Mouse (Mus musculus) small intestine, adult 2 months (tissue): ENCODE results near the gene Fgr. TPM values are rescaled to one million over a fixed set of nuclear protein-coding genes. Genes with fewer than 3 reads are reported as not detected.

Experiments
- H3K27ac ChIP-seq: fragments of 200-500 bp; 2 replicates; pipeline ENCODE4 v1.5.1; 2012; ENCODE audit warnings: low read depth, low read length, control low read depth, inconsistent platforms; ENCODE audit not compliant: insufficient read depth
- H3K27me3 ChIP-seq: fragments of 200-500 bp; 2 replicates; pipeline ENCODE4 v1.6.1; 2012; ENCODE audit warnings: mild to moderate bottlenecking, moderate library complexity, low read length, inconsistent platforms; ENCODE audit not compliant: control insufficient read depth, insufficient read depth
- H3K36me3 ChIP-seq: fragments of 200-500 bp; 2 replicates; pipeline ENCODE4 v1.6.1; 2012; ENCODE audit warnings: mild to moderate bottlenecking, low read length, control low read depth, inconsistent platforms; ENCODE audit not compliant: control insufficient read depth, insufficient read depth
- H3K4me1 ChIP-seq: fragments of 200-500 bp; 2 replicates; pipeline ENCODE4 v1.6.1; 2012; ENCODE audit warnings: low read length, inconsistent platforms, mixed read lengths; ENCODE audit not compliant: control insufficient read depth, insufficient read depth, insufficient read length
- H3K4me3 ChIP-seq: fragments of 200-500 bp; 2 replicates; pipeline ENCODE4 v1.5.1; 2012; ENCODE audit warnings: low read depth, mild to moderate bottlenecking, control low read depth, inconsistent platforms, low read length, moderate library complexity
- CTCF ChIP-seq: fragments of 200-500 bp; IDR thresholded peaks from 2 replicates; pipeline ENCODE4 v1.5.1; 2012; ENCODE audit warnings: low read depth, mild to moderate bottlenecking, control low read depth, inconsistent platforms, low read length, moderate library complexity, mixed read lengths; ENCODE audit not compliant: insufficient replicate concordance, insufficient read length; ENCODE audit errors: extremely low read depth
- POLR2A ChIP-seq: fragments of 200-500 bp; IDR thresholded peaks from 2 replicates; pipeline ENCODE4 v1.6.1; 2012; ENCODE audit warnings: low read depth, mild to moderate bottlenecking, control low read depth, inconsistent platforms, low read length, moderate library complexity
- WGBS: fragments of 180-500 bp; shearing (Covaris S2); methylation state at CpG from one replicate; pipeline ENCODE4 v1.1.7; 2018; 5-methylcytosine and 5-hydroxymethylcytosine counted together
- polyA plus RNA-seq: library from polyadenylated mRNA; depleted of rRNA; stranded (reverse); fragments of >200 nt; gene quantifications from 2 replicates; pipeline ENCODE4 v1.2.3, GENCODE M21; 2012

Fgr gene
- polyA plus RNA-seq, 1 experiment: 3.8 TPM

DNA sequence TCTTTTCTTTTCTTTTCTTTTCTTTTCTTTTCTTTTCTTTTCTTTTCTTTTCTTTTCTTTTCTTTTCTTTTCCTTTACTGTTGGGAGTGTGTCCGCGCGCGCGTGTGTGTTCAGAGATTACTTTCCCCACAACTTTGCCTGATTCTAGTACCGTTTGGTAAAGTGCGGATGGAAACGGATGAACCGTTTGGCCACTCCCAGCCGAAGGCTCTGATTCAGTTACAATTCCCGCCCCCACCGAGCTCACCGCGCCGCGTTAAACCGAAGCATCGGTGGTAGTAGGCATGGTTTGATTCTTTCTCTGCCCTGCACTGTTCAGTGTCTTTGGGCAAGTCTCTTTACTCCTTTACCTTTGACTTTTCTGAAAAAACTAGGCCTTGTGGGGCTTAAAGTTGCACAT, 65.9 kb downstream of the Fgr start:
- Histone ChIP-seq H3K27me3 (0 out of 2 replicates have a peak, but pooled peaks cover 3% of the 10 kb centered on the region), H3K27ac (no peak overlapping the region), H3K4me1 (peaks cover 18% of the 10 kb centered on the region), H3K36me3 (no peaks in the 10 kb centered on the region), H3K4me3 (no peak overlapping the region)
- WGBS: 86% methylated on average over 18 of the region's 18 CpGs
- no peak for TF ChIP-seq CTCF
- no peak for TF ChIP-seq POLR2A

DNA sequence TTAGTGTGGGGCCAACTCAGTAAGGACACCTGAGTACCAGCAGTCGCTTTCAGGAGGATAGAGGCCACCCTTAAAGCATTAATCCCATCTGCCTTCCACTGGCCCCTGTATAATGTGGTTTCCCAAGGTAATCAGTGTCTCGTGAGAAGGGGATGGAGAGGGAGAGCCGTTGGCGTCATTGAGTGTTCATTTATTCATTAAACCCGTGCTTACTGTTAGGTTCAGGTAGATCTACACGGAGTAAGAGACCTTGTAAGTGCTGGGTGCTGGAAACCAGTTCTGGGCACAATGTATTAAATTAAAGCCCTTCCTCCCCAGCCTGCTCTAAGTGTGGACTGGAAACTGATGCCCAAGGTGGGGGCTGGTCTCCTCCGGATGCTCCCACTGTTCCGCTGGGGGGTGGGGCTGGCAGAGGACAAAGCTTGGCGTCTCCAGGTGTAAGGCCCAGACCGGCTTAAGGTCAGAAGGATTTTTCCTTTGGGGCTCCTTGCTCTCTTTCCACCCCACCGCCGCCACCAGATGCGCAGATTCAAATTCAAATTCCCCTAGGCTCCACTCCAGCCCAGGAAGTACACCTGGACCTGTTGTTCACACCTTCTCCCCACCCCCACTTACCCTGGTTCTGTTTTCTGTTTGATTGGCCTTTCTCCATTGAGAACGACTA, 66.5 kb downstream of the Fgr start:
- Histone ChIP-seq H3K36me3 (no peaks in the 10 kb centered on the region), H3K27me3 (0 out of 2 replicates have a peak, but pooled peaks cover 3% of the 10 kb centered on the region), H3K27ac (no peak overlapping the region), H3K4me1 (peaks cover 13% of the 10 kb centered on the region), H3K4me3 (no peak overlapping the region)
- WGBS: 93% methylated on average over 14 of the region's 14 CpGs
- TF ChIP-seq CTCF (no peak), POLR2A (no peak)

DNA sequence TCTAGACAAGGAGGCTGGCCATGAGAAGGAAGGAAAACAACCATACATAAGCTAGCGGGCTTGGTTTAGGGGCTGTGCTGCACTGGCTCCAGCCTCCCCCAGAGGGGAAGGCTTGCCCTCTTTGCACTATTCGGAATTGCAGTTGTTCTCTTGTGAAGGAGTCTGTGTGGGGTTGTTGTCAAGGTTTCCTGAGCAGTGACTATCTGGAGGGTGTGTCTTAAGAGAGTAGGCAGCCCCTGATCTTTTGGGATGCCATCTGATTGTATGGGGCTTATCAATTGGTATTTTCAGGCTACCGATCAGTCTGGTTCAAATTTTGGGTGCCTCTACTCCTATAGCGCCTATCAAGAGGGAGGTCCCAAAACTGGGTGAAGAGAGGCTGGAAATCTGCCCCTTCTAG, 68.3 kb downstream of the Fgr start:
- WGBS: 75% methylated on average over 4 of the region's 4 CpGs
- no peak overlapping the region for H3K4me3 ChIP-seq
- H3K27me3 ChIP-seq: 0 out of 2 replicates have a peak, but pooled peaks cover 3% of the 10 kb centered on the region
- TF ChIP-seq POLR2A (no peak), CTCF (no peak)
- H3K4me1 ChIP-seq: peaks cover 27% of the 10 kb centered on the region
- no peaks in the 10 kb centered on the region for H3K36me3 ChIP-seq
- no peak overlapping the region for H3K27ac ChIP-seq

DNA sequence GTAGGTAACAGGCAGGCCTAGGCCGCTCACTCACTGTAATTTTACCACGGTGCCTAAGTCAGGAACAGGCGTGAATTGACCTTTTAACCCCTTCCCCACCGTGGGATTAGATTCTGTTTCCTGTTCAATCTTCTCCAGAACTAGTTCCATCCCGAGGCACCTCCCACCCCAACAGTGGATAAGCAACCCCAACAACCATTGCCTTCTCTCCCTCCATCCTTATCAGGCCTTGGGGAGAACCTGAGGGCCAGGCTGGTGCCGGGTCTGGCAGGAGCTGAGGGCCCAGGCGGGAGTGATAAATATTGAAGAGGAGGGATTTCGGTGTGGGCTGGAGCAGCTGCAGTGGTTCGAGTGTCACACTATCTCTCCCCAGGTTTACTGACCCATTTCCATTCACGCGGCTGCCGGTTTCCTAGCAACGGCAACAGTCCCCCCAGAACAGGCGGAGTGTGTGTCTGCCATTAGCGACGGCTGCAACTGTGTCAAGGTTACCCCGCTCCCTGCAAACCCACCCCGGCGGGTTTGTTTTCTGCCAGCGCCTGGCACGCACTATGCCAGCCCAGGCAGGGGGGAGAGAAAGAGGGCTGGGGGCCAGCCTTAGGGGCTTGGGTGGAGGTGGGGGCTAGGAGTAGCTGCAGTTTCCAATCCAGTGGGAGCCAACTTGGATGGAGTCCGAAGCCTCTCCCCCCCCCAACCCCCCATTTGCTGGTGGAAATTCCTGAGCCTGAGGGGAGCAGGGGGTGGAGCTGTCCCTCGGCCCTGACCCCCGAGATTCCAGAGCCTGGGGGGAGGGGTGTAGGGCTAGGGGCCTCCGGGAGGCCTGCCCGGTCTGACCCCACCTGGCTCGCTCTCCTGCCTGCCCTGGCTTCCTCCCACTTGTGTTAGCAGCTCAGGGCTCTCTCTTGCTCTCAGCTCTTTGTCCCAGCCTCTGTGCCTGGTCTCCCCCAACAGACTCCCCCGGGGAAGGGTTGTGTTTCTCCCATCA, 69.0 kb downstream of the Fgr start:
- TF ChIP-seq CTCF (no peak), POLR2A (no peak)
- Histone ChIP-seq H3K4me1 (peaks cover 30% of the 10 kb centered on the region), H3K4me3 (no peak overlapping the region), H3K36me3 (no peaks in the 10 kb centered on the region), H3K27ac (no peak overlapping the region), H3K27me3 (0 out of 2 replicates have a peak, but pooled peaks cover 3% of the 10 kb centered on the region)
- WGBS: 56% methylated on average over 28 of the region's 28 CpGs

DNA sequence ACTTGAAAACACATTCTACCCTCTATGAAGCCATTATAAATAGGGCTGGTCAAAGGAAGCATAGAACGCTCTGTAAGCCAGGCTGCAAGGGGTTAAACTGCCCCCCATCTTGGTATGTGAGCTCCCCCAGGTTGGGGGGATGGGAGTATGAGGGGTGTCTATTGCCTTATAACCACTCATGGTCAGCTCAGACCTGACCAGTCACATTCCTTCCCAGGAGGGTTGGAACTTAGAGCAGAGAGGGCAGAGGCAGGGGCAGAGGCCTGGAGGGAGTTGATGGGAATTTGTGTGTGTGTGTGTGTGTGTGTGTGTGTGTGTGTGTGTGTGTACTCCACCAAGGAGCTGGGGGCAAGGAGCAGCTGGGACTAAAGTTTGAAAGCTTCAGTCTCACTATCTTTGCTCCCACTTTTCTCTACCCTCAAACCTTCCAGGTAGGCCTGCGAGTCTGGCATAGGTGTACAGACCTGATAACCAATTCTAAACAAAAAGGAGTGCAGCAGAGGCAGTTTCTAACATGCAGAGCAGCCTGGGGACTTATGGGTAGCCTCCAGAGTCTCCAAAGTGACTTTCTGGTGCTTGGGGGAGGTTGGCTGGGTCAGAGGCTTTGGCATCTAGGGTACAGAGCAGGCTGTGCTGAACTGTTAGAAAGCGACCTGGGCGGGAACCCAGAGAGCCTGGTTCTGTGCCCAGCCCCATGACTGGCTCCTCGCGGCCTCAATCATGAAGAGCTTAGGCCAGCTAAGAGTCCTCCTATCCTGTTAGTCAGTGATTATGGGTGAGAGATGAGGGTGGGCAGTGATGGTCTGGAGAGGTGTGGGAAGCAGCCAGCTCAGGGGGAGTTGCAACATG, 70.1 kb downstream of the Fgr start:
- Histone ChIP-seq H3K27ac (no peak overlapping the region), H3K4me1 (peaks cover 30% of the 10 kb centered on the region), H3K36me3 (no peaks in the 10 kb centered on the region), H3K4me3 (no peak overlapping the region), H3K27me3 (0 out of 2 replicates have a peak, but pooled peaks cover 3% of the 10 kb centered on the region)
- TF ChIP-seq POLR2A (no peak), CTCF (no peak)
- WGBS: 70% methylated on average over 6 of the region's 6 CpGs

DNA sequence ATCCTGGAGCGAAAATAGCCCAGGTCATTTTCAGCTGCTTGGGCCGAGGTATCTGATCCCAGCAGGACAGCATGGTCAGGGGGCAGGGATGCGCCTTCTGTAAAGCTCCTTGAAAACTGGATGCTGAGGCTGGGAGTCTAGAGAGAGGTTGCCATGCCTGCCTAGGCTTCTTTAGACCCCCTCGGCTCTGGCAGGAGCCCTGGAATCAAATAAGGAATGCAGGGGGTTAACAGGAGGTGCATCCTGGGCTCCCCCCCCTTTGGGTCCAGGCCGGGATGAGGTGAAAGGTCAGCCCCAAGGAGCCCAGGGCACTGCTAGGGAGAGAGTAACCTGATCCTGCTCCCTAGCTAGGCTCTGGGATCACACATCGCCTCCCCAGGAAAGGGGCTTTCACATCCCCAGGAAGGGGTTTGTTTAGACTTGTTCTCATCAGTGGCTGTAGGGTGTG, 70.8 kb downstream of the Fgr start:
- WGBS: 79% methylated on average over 6 of the region's 6 CpGs

More for the DNA sequence above, 70.8 kb downstream of the Fgr start:
- Histone ChIP-seq H3K4me3 (no peak overlapping the region), H3K4me1 (peaks cover 33% of the 10 kb centered on the region), H3K27me3 (no peaks in the 10 kb centered on the region), H3K36me3 (no peaks in the 10 kb centered on the region), H3K27ac (no peak overlapping the region)
- no peak for TF ChIP-seq CTCF
- TF ChIP-seq POLR2A: no peak
